ENCODE assay signal across 14 mouse cellular contexts in genomic region chr7:75983809-75984171, GRCm38 (mm10).
DNase-seq lines count a peak whose midpoint lies in the region; ATAC-seq and TF ChIP-seq lines count a peak whose summit lies in the region.
"Had no signal": no experiment of that assay in that cellular context is flagged by ENCODE, and none has a peak within 500 bp of the region (broad histone marks: within the 10 kb centered on the region; RNA-seq: fewer than 3 reads in every experiment).

No protein-coding gene starts in this region.

- no peaks in the 10 kb centered on the region for H3K4me1 ChIP-seq in heart, embryonic 13.5 days
- peaks cover 2% of the 10 kb centered on the region; the same call in 1 of the 2 replicates for H3K4me1 ChIP-seq in forebrain, embryonic 11.5 days (replicated peaks; ENCODE audit: control insufficient read depth, insufficient read depth, low read length)
- H3K4me1 ChIP-seq in hindbrain, embryonic 14.5 days (replicated peaks; ENCODE audit: control insufficient read depth, insufficient read depth, low read length): 0 out of 2 replicates have a peak, but pooled peaks cover 4% of the 10 kb centered on the region
- no peaks in the 10 kb centered on the region for H3K4me1 ChIP-seq in midbrain, postnatal 0 days (ENCODE audit: insufficient read depth, low read length)
- H3K4me1 ChIP-seq in lung, postnatal 0 days (ENCODE audit: insufficient read depth, low read depth, low read length): no peaks in the 10 kb centered on the region
- H3K4me1 ChIP-seq: liver, embryonic 15.5 days had no signal

- no peak for TF ChIP-seq EP300 in lung, postnatal 0 days (IDR thresholded peaks at IDR 0.05)

- TF ChIP-seq CTCF in midbrain, postnatal 0 days (IDR thresholded peaks at IDR 0.05): no peak
- TF ChIP-seq CTCF in lung, postnatal 0 days (IDR thresholded peaks at IDR 0.05): no peak

- no peak for DNase-seq in heart, postnatal 4 days
- no peak for DNase-seq in forebrain, embryonic 11.5 days (ENCODE audit: low spot score)
- DNase-seq in hindbrain, embryonic 14.5 days (ENCODE audit: low spot score): no peak
- DNase-seq in midbrain, postnatal 0 days (ENCODE audit: low spot score): no peak
- no peak for DNase-seq in lung, postnatal 0 days (ENCODE audit: low spot score)
- DNase-seq in cerebellum, postnatal 36 days: no peak
- no peak for DNase-seq in gastrocnemius, postnatal 36 days
- DNase-seq: cerebellum, adult 11 months; gastrocnemius, postnatal 25 days had no signal

- H3K27me3 ChIP-seq in heart, embryonic 13.5 days (replicated peaks): no peaks in the 10 kb centered on the region; the same call in 1 of the 2 replicates
- H3K27me3 ChIP-seq in forebrain, embryonic 11.5 days (ENCODE audit: control insufficient read depth, insufficient read depth, low read length): no peaks in the 10 kb centered on the region
- H3K27me3 ChIP-seq in hindbrain, embryonic 14.5 days (ENCODE audit: control insufficient read depth, insufficient read depth, low read length): no peaks in the 10 kb centered on the region
- no peaks in the 10 kb centered on the region for H3K27me3 ChIP-seq in midbrain, postnatal 0 days (ENCODE audit: insufficient read depth, low read length)
- no peaks in the 10 kb centered on the region for H3K27me3 ChIP-seq in lung, postnatal 0 days (replicated peaks; ENCODE audit: insufficient read depth, low read length)
- H3K27me3 ChIP-seq: liver, embryonic 15.5 days had no signal

- no peaks in the 10 kb centered on the region for H3K9me3 ChIP-seq in heart, embryonic 13.5 days
- H3K9me3 ChIP-seq in forebrain, embryonic 11.5 days (ENCODE audit: control insufficient read depth, low read length): no peaks in the 10 kb centered on the region
- 0 out of 2 replicates have a peak, but pooled peaks cover 3% of the 10 kb centered on the region for H3K9me3 ChIP-seq in hindbrain, embryonic 14.5 days (ENCODE audit: control insufficient read depth, low read length)
- no peaks in the 10 kb centered on the region for H3K9me3 ChIP-seq in midbrain, postnatal 0 days (ENCODE audit: low read length)
- no peaks in the 10 kb centered on the region for H3K9me3 ChIP-seq in lung, postnatal 0 days (ENCODE audit: low read length)
- H3K9me3 ChIP-seq: liver, embryonic 15.5 days had no signal

- no peak for ATAC-seq in heart, embryonic 13.5 days (ENCODE audit: extremely low read depth, insufficient number of reproducible peaks, low FRiP score, low TSS enrichment)
- ATAC-seq in forebrain, embryonic 11.5 days (replicated peaks; ENCODE audit: low FRiP score): peak; percentile 10; the same call in 1 of the 2 replicates
- ATAC-seq in hindbrain, embryonic 14.5 days (ENCODE audit: low FRiP score): no peak
- ATAC-seq in midbrain, postnatal 0 days (ENCODE audit: low FRiP score): no peak
- no peak for ATAC-seq in lung, postnatal 0 days
- ATAC-seq: intestine, postnatal 0 days had no signal

- H3K4me2 ChIP-seq in heart, embryonic 13.5 days: peak overlapping the region; percentile 31; the same call in 1 of the 2 replicates
- H3K4me2 ChIP-seq in forebrain, embryonic 11.5 days (ENCODE audit: low read depth, low read length, severe bottlenecking): peak overlapping the region; percentile 37
- H3K4me2 ChIP-seq in hindbrain, embryonic 14.5 days (replicated peaks): peak overlapping the region; percentile 45
- peak overlapping the region; percentile 34 for H3K4me2 ChIP-seq in midbrain, postnatal 0 days (ENCODE audit: low read depth, low read length, poor library complexity, severe bottlenecking)
- no peak overlapping the region for H3K4me2 ChIP-seq in lung, postnatal 0 days (replicated peaks; ENCODE audit: low read depth, low read length)
- H3K4me2 ChIP-seq: liver, embryonic 15.5 days had no signal

- no peak overlapping the region for H3K9ac ChIP-seq in heart, embryonic 13.5 days
- no peak overlapping the region for H3K9ac ChIP-seq in forebrain, embryonic 11.5 days (ENCODE audit: low read length)
- H3K9ac ChIP-seq in hindbrain, embryonic 14.5 days: no peak overlapping the region
- H3K9ac ChIP-seq in midbrain, postnatal 0 days (replicated peaks; ENCODE audit: low read length, poor library complexity, severe bottlenecking): no peak overlapping the region
- no peak overlapping the region for H3K9ac ChIP-seq in lung, postnatal 0 days (replicated peaks; ENCODE audit: low read depth)
- H3K9ac ChIP-seq: liver, embryonic 15.5 days had no signal

- intact Hi-C loops in gastrocnemius, postnatal 36 days (cut with DNase I): no loop called here

- 57% methylated on average over 7 of the region's 7 CpGs for WGBS in heart, embryonic 13.5 days
- 32% methylated on average over 7 of the region's 7 CpGs for whole genome bisulfite sequencing in forebrain, embryonic 11.5 days
- WGBS in hindbrain, embryonic 14.5 days: 15% methylated on average over 7 of the region's 7 CpGs
- 23% methylated on average over 7 of the region's 7 CpGs for WGBS in midbrain, postnatal 0 days
- WGBS in lung, postnatal 0 days: 55% methylated on average over 7 of the region's 7 CpGs

- no peaks in the 10 kb centered on the region for H3K36me3 ChIP-seq in heart, embryonic 13.5 days
- H3K36me3 ChIP-seq in forebrain, embryonic 11.5 days (ENCODE audit: control insufficient read depth, insufficient read depth, low read length): no peaks in the 10 kb centered on the region
- H3K36me3 ChIP-seq in hindbrain, embryonic 14.5 days (replicated peaks; ENCODE audit: control insufficient read depth, insufficient read depth): no peaks in the 10 kb centered on the region
- H3K36me3 ChIP-seq in midbrain, postnatal 0 days (ENCODE audit: insufficient read depth, low read length): no peaks in the 10 kb centered on the region
- H3K36me3 ChIP-seq in lung, postnatal 0 days (ENCODE audit: insufficient read depth, low read length): no peaks in the 10 kb centered on the region
- H3K36me3 ChIP-seq: liver, embryonic 15.5 days had no signal

- no peak overlapping the region for H3K4me3 ChIP-seq in heart, embryonic 13.5 days
- H3K4me3 ChIP-seq in forebrain, embryonic 11.5 days (ENCODE audit: low read depth, low read length): 0 out of 2 replicates have a peak overlapping the region, but pooled peaks have one; percentile 5
- no peak overlapping the region for H3K4me3 ChIP-seq in hindbrain, embryonic 14.5 days (replicated peaks; ENCODE audit: low read length)
- H3K4me3 ChIP-seq in midbrain, postnatal 0 days (ENCODE audit: low read depth, low read length): no peak overlapping the region
- no peak overlapping the region for H3K4me3 ChIP-seq in lung, postnatal 0 days (ENCODE audit: low read depth, low read length)
- H3K4me3 ChIP-seq: erythroblast, embryonic 14.5 days; liver, embryonic 15.5 days had no signal

- H3K27ac ChIP-seq in heart, embryonic 13.5 days (replicated peaks): no peak overlapping the region
- peak overlapping the region; percentile 86 for H3K27ac ChIP-seq in forebrain, embryonic 11.5 days (ENCODE audit: low read depth, low read length)
- H3K27ac ChIP-seq in hindbrain, embryonic 14.5 days: no peak overlapping the region
- no peak overlapping the region for H3K27ac ChIP-seq in midbrain, postnatal 0 days (ENCODE audit: low read depth, low read length)
- no peak overlapping the region for H3K27ac ChIP-seq in lung, postnatal 0 days (ENCODE audit: low read length)
- H3K27ac ChIP-seq: liver, embryonic 15.5 days; macrophage had no signal
